Mouse (Mus musculus) brown adipose tissue, adult 24 weeks (tissue): ENCODE results near the gene Prok2. TPM values are rescaled to one million over a fixed set of nuclear protein-coding genes. Genes with fewer than 3 reads are reported as not detected.

ENCODE experiments used
- H3K27ac ChIP-seq: fragments of 200-500 bp; replicated peaks from 2 replicates; pipeline ENCODE4 v1.5.1; 2012; ENCODE audit warnings: low read depth, mild to moderate bottlenecking, low read length
- H3K4me1 ChIP-seq: fragments of 200-500 bp; 2 replicates; pipeline ENCODE4 v1.6.1; 2012; ENCODE audit warnings: low read length, mixed read lengths; ENCODE audit not compliant: control insufficient read depth, insufficient read depth, insufficient read length
- H3K4me3 ChIP-seq: fragments of 200-500 bp; 2 replicates; pipeline ENCODE4 v1.5.1; 2012; ENCODE audit warnings: low read depth, mild to moderate bottlenecking, low read length, moderate library complexity; ENCODE audit not compliant: insufficient read depth
- polyA plus RNA-seq: library from polyadenylated mRNA; stranded (reverse); fragments of >200 nt; gene quantifications from 2 replicates; pipeline ENCODE4 v1.2.4, GENCODE M21; 2012; ENCODE audit not compliant: missing spikeins, insufficient read depth, insufficient read length

Gene Prok2
- polyA plus RNA-seq = not detected in 2 replicates

- no peaks in the 10 kb centered on the region for H3K4me1 ChIP-seq
- H3K4me3 ChIP-seq = no peak within 1 kb of the TSS
- no peak within 1 kb of the TSS for H3K27ac ChIP-seq
Measured at GRCm38 (mm10) chr6:99725971-99726561, at the start of gene Prok2. Gene Prok2 (minus strand): TSS chr6:99726392.

- H3K4me3 ChIP-seq = no peak overlapping the region
- H3K27ac ChIP-seq = no peak overlapping the region
- H3K4me1 ChIP-seq = no peaks in the 10 kb centered on the region
Measured at GRCm38 (mm10) chr6:99774680-99775079, 48.5 kb upstream of the Prok2 start.

GRCm38 (mm10) chr6:99768495-99768894 is 42.3 kb upstream of the Prok2 start:
- Histone ChIP-seq H3K4me3 (no peak overlapping the region), H3K27ac (no peak overlapping the region), H3K4me1 (no peaks in the 10 kb centered on the region)

GRCm38 (mm10) chr6:99764916-99765315 is 38.7 kb upstream of the Prok2 start:
- Histone ChIP-seq H3K4me3 (no peak overlapping the region), H3K27ac (no peak overlapping the region), H3K4me1 (no peaks in the 10 kb centered on the region)

GRCm38 (mm10) chr6:99762069-99762985 is 36.1 kb upstream of the Prok2 start:
- Histone ChIP-seq H3K4me3 (no peak overlapping the region), H3K4me1 (no peaks in the 10 kb centered on the region)

GRCm38 (mm10) chr6:99756105-99756504 is 29.9 kb upstream of the Prok2 start:
- Histone ChIP-seq H3K27ac (no peak overlapping the region), H3K4me3 (no peak overlapping the region), H3K4me1 (no peaks in the 10 kb centered on the region)

More at GRCm38 (mm10) chr6:99762069-99762985, 36.1 kb upstream of the Prok2 start:
- H3K27ac ChIP-seq = no peak overlapping the region

GRCm38 (mm10) chr6:99751308-99751707 is 25.1 kb upstream of the Prok2 start:
- Histone ChIP-seq H3K27ac (no peak overlapping the region), H3K4me3 (no peak overlapping the region), H3K4me1 (no peaks in the 10 kb centered on the region)

GRCm38 (mm10) chr6:99746275-99746674 is 20.1 kb upstream of the Prok2 start:
- Histone ChIP-seq H3K4me3 (no peak overlapping the region), H3K4me1 (no peaks in the 10 kb centered on the region), H3K27ac (no peak overlapping the region)

- Histone ChIP-seq H3K4me1 (no peaks in the 10 kb centered on the region), H3K4me3 (no peak overlapping the region), H3K27ac (no peak overlapping the region)
Measured at GRCm38 (mm10) chr6:99742866-99743265, 16.7 kb upstream of the Prok2 start.

GRCm38 (mm10) chr6:99734666-99735065 is 8.5 kb upstream of the Prok2 start:
- no peak overlapping the region for H3K27ac ChIP-seq
- no peaks in the 10 kb centered on the region for H3K4me1 ChIP-seq
- H3K4me3 ChIP-seq = no peak overlapping the region

GRCm38 (mm10) chr6:99732673-99733072 is 6.5 kb upstream of the Prok2 start:
- Histone ChIP-seq H3K4me3 (no peak overlapping the region), H3K4me1 (no peaks in the 10 kb centered on the region), H3K27ac (no peak overlapping the region)

- no peak overlapping the region for H3K4me3 ChIP-seq
- H3K27ac ChIP-seq = no peak overlapping the region
- no peaks in the 10 kb centered on the region for H3K4me1 ChIP-seq
Measured at GRCm38 (mm10) chr6:99731926-99732325, 5.7 kb upstream of the Prok2 start.

GRCm38 (mm10) chr6:99729853-99730252 is 3.7 kb upstream of the Prok2 start:
- no peaks in the 10 kb centered on the region for H3K4me1 ChIP-seq
- H3K4me3 ChIP-seq = no peak overlapping the region
- H3K27ac ChIP-seq = no peak overlapping the region

- Histone ChIP-seq H3K4me3 (no peak overlapping the region), H3K4me1 (no peaks in the 10 kb centered on the region), H3K27ac (no peak overlapping the region)
Measured at GRCm38 (mm10) chr6:99726576-99727303, 548 bp upstream of the Prok2 start.

- H3K4me3 ChIP-seq = no peak overlapping the region
- no peak overlapping the region for H3K27ac ChIP-seq
Measured at GRCm38 (mm10) chr6:99722390-99722789, 3.8 kb downstream of the Prok2 start.

More at GRCm38 (mm10) chr6:99722390-99722789, 3.8 kb downstream of the Prok2 start:
- no peaks in the 10 kb centered on the region for H3K4me1 ChIP-seq
